Mouse (Mus musculus) forebrain, embryonic 15.5 days (tissue): ENCODE results near the gene Sh3bp5l. TPM values are rescaled to one million over a fixed set of nuclear protein-coding genes. Genes with fewer than 3 reads are reported as not detected.
A peak's percentile ranks its signal among the peaks of the same experiment; 100 is the strongest.

Source experiments
- ATAC-seq: fragments of 200-750 bp; cut with Nextera tagmentation; replicated peaks from 2 replicates; pipeline ENCODE4 v1.8.0; 2017; ENCODE audit warnings: mild to moderate bottlenecking, moderate TSS enrichment, moderate library complexity
- H3K27ac ChIP-seq: fragments of 300-500 bp; sonication (generic); replicated peaks from 2 replicates; pipeline ENCODE4 v1.5.1; 2015; ENCODE audit warnings: mild to moderate bottlenecking, inconsistent platforms
- H3K27me3 ChIP-seq: fragments of 300-500 bp; sonication (generic); 2 replicates; pipeline ENCODE4 v1.6.1; 2015; ENCODE audit warnings: inconsistent platforms
- H3K36me3 ChIP-seq: fragments of 300-500 bp; sonication (generic); 2 replicates; pipeline ENCODE4 v1.6.1; 2015; ENCODE audit warnings: mild to moderate bottlenecking, inconsistent platforms
- H3K4me1 ChIP-seq: fragments of 300-500 bp; sonication (generic); 2 replicates; pipeline ENCODE4 v1.6.1; 2015; ENCODE audit warnings: inconsistent platforms
- H3K4me2 ChIP-seq: fragments of 300-500 bp; sonication (generic); replicated peaks from 2 replicates; pipeline ENCODE4 v1.6.1; 2015; ENCODE audit warnings: mild to moderate bottlenecking, inconsistent platforms
- H3K4me3 ChIP-seq: fragments of 300-500 bp; sonication (generic); 2 replicates; pipeline ENCODE4 v1.5.1; 2015; ENCODE audit warnings: mild to moderate bottlenecking, inconsistent platforms
- H3K9ac ChIP-seq: fragments of 300-500 bp; sonication (generic); replicated peaks from 2 replicates; pipeline ENCODE4 v1.6.1; 2015; ENCODE audit warnings: mild to moderate bottlenecking, inconsistent platforms
- H3K9me3 ChIP-seq: fragments of 300-500 bp; sonication (generic); 2 replicates; pipeline ENCODE4 v1.6.1; 2016; ENCODE audit warnings: inconsistent platforms
- WGBS: fragments of 180-500 bp; shearing (Covaris S2); methylation state at CpG from one replicate; pipeline ENCODE4 v1.1.7; 2015; ENCODE audit warnings: mixed read lengths; 5-methylcytosine and 5-hydroxymethylcytosine counted together
- polyA plus RNA-seq: library from polyadenylated mRNA; unstranded; fragments of >200 nt; fragmentation: Nextera tagmentation; extraction: Ambion mirVana; gene quantifications from 2 replicates; pipeline ENCODE4 v1.2.1, GENCODE M21; 2015

The Sh3bp5l gene
- polyA plus RNA-seq, 1 experiment from 2014 or later: 54.9 TPM

DNA sequence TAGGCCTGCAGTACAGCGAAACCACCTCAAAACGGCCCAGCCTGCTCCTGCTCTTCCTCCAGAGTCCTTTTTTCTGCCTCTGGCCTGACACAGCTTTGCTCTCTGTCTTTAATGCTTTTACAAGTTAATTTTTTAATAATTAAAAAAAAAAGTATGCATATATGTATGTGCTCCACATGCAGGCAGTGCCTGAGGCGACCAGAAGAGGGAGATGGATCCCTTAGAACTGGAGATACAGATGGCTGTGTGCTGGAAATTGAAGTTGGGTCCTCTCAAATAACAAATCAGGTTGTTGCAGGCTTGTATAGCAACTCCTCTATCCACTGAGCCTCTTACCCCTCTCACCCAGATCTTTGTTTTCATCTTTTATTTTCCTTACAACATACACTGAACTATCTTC lies 3.7 kb upstream of the Sh3bp5l start:
- H3K36me3 ChIP-seq: peaks cover 9% of the 10 kb centered on the region
- no peak overlapping the region for H3K4me3 ChIP-seq
- peaks cover 36% of the 10 kb centered on the region for H3K4me1 ChIP-seq
- no peak overlapping the region for H3K9ac ChIP-seq
- no peaks in the 10 kb centered on the region for H3K9me3 ChIP-seq
- H3K4me2 ChIP-seq: no peak overlapping the region
- no peak for ATAC-seq
- no peaks in the 10 kb centered on the region for H3K27me3 ChIP-seq
- H3K27ac ChIP-seq: no peak overlapping the region
- WGBS: 98% methylated on average over 3 of the region's 3 CpGs

- WGBS: under 1% methylated on average over 21 of the region's 21 CpGs
- peak overlapping the region; percentile 60 for H3K4me3 ChIP-seq
- peak; percentile 46 for ATAC-seq
- peaks cover 14% of the 10 kb centered on the region for H3K36me3 ChIP-seq
- H3K4me1 ChIP-seq: peaks cover 40% of the 10 kb centered on the region
- H3K9ac ChIP-seq: peak overlapping the region; percentile 69
- peak overlapping the region; percentile 78 for H3K27ac ChIP-seq
- no peaks in the 10 kb centered on the region for H3K27me3 ChIP-seq
- H3K9me3 ChIP-seq: no peaks in the 10 kb centered on the region
- H3K4me2 ChIP-seq: peak overlapping the region; percentile 93
These were observed 633 bp upstream of the Sh3bp5l start for GRCm38 (mm10) chr11:58329906-58330275.

DNA sequence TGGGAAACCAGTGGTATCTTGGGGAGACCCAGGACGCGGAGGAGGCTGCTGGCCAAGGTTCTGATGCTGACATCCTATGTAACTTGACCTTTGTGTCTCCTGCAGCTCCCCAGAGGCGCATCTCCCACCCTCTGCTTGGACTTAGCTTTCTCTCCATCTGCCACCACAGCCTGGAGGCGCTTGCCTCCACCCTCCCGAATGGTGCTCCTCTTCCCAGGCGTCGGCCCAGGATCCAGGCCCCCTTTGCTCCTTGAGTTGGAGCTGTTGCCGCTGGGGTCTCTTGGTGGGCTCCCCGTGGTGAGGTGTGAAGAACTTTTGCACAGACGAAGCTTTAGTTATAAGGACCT lies 598 bp downstream of the Sh3bp5l start:
- 20% methylated on average over 10 of the region's 10 CpGs for WGBS
- peaks cover 40% of the 10 kb centered on the region for H3K4me1 ChIP-seq

GRCm38 (mm10) chr11:58331546-58331945 lies 1.0 kb downstream of the Sh3bp5l start:
- Histone ChIP-seq H3K4me2 (peak overlapping the region; percentile 93), H3K9ac (peak overlapping the region; percentile 69; the same call in 1 of the 2 replicates), H3K36me3 (peaks cover 22% of the 10 kb centered on the region), H3K27ac (no peak overlapping the region), H3K4me3 (peak overlapping the region; percentile 60), H3K27me3 (no peaks in the 10 kb centered on the region), H3K9me3 (no peaks in the 10 kb centered on the region), H3K4me1 (peaks cover 40% of the 10 kb centered on the region)
- 89% methylated on average over 6 of the region's 6 CpGs for WGBS
- ATAC-seq: no peak

More for the DNA sequence above, 598 bp downstream of the Sh3bp5l start:
- Histone ChIP-seq H3K4me2 (peak overlapping the region; percentile 93), H3K4me3 (peak overlapping the region; percentile 60), H3K9ac (peak overlapping the region; percentile 69), H3K9me3 (no peaks in the 10 kb centered on the region), H3K27me3 (no peaks in the 10 kb centered on the region), H3K36me3 (peaks cover 18% of the 10 kb centered on the region), H3K27ac (no peak overlapping the region)
- no peak for ATAC-seq

DNA sequence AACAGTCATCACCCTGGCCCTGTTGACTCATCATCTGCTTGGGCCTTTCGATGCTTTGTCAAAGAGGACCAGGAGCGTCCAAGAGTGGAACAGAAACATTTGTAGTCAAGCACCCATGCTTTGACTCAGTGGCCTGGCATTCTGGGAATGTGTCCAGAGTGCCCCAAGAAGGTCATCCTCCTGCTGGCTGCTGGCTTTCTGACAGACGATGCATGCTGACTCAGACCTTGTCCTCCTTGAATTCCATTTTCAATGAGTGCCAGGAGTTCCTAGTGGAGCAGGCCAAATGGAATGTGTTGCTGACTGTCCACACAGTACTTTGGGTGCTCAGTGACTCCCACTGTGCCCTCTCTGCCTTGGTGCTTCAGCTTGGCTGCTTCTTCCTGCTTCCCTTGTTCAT lies 4.2 kb downstream of the Sh3bp5l start:
- Histone ChIP-seq H3K27me3 (no peaks in the 10 kb centered on the region), H3K27ac (no peak overlapping the region), H3K4me3 (no peak overlapping the region), H3K9me3 (no peaks in the 10 kb centered on the region), H3K4me1 (peaks cover 30% of the 10 kb centered on the region), H3K4me2 (no peak overlapping the region), H3K9ac (no peak overlapping the region), H3K36me3 (peaks cover 38% of the 10 kb centered on the region)
- WGBS: 81% methylated on average over 3 of the region's 3 CpGs
- ATAC-seq: no peak

GRCm38 (mm10) chr11:58346745-58347144 lies 16.2 kb downstream of the Sh3bp5l start:
- Histone ChIP-seq H3K36me3 (peaks cover 42% of the 10 kb centered on the region), H3K9ac (no peak overlapping the region), H3K27me3 (no peaks in the 10 kb centered on the region), H3K27ac (no peak overlapping the region), H3K4me2 (no peak overlapping the region), H3K9me3 (no peaks in the 10 kb centered on the region), H3K4me1 (no peaks in the 10 kb centered on the region), H3K4me3 (no peak overlapping the region)
- 92% methylated on average over 4 of the region's 4 CpGs for WGBS
- ATAC-seq: no peak

- Histone ChIP-seq H3K9ac (no peak overlapping the region), H3K27me3 (no peaks in the 10 kb centered on the region), H3K9me3 (no peaks in the 10 kb centered on the region), H3K4me2 (no peak overlapping the region), H3K36me3 (peaks cover 18% of the 10 kb centered on the region), H3K27ac (no peak overlapping the region), H3K4me3 (no peak overlapping the region), H3K4me1 (no peaks in the 10 kb centered on the region)
- 80% methylated on average over 4 of the region's 4 CpGs for WGBS
- no peak for ATAC-seq
These were observed 20.1 kb downstream of the Sh3bp5l start for GRCm38 (mm10) chr11:58350628-58351027.

DNA sequence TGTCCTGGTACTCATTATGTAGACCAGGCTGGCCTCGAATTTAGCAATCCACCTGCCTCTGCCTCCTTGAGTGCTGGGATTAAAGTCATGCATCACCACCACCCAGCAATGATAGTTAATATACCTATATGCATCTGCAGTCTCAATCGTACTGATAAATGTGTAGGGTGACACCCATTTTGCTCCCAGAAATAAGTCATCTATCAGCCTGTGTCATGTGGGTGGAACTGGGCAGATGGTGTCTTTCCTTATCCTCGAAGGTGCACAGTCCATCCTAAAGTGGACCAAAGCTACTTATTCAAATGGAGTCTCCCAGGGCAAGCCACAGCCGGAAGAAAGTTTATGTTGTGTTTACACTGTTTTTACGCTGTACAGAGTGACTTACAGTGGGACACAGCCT lies 20.7 kb downstream of the Sh3bp5l start:
- Histone ChIP-seq H3K4me2 (no peak overlapping the region), H3K9ac (no peak overlapping the region), H3K4me1 (no peaks in the 10 kb centered on the region), H3K9me3 (no peaks in the 10 kb centered on the region), H3K27me3 (no peaks in the 10 kb centered on the region), H3K4me3 (no peak overlapping the region), H3K36me3 (peaks cover 12% of the 10 kb centered on the region), H3K27ac (no peak overlapping the region)
- 94% methylated on average over 5 of the region's 5 CpGs for WGBS
- ATAC-seq: no peak

DNA sequence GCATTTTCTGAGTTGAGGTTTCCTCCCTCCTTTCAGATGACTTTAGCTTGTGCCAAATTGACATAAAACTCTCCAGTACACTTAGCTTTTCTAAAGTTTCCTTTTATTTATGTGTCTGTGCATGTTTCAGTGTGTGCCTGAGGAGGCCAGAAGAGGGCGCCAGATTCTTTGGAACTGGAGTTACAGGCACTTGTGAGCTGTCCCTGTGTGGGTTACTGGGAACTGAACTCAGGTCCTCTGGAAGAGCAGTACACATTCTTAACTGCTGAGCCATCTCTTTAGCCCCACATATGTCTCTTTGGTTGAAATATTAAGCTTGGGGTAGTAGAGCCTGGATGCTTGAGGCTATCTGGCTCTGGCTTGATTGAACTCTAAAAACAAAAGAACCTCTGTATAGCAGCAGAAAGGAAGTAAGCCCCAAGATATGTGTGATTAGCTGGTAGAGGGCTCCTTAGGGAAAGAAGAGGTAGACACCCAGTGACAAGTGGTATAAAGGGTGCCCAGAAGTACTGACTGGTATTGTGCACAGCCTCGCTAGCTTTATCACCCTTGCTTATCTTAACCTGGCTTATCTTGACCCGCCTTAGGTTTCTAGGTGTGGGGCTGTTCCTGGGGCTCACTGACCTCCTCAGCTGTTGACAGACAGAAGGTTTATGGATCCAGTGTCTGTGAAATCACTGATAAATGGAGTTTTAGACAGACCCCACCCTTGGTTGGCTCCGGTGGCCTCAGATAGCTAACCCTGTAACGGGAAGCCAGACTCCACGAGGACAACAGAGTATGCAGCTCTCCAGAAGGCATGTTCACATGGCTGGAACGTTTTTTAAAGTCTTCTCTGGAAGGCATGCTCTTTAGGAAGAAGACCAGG lies 22.4 kb downstream of the Sh3bp5l start:
- Histone ChIP-seq H3K9me3 (no peaks in the 10 kb centered on the region), H3K9ac (no peak overlapping the region), H3K27ac (no peak overlapping the region), H3K4me2 (no peak overlapping the region), H3K4me3 (no peak overlapping the region), H3K4me1 (no peaks in the 10 kb centered on the region), H3K27me3 (no peaks in the 10 kb centered on the region), H3K36me3 (no peaks in the 10 kb centered on the region)
- ATAC-seq: no peak
- 74% methylated on average over 7 of the region's 7 CpGs for WGBS

DNA sequence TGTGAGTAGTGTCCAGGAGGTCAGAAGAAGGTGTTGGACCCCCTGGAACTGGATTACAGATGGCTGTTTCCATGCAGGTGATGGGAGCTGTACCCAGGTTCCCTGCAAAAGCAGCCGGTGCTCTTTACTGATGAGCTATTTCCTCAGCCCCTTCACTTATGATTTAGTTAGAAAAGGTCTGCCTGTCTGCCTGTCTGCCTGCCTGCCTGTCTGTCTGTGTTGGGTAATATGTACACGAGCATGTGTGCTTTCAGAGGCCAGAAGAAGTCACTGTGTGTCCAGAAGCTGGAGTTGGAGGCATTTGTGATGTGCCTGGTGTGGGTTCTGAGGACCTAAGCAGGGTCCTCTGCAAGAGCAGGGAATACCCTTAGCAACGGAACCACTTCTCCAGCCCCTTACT lies 23.2 kb downstream of the Sh3bp5l start:
- no peaks in the 10 kb centered on the region for H3K9me3 ChIP-seq
- 79% methylated on average over 3 of the region's 3 CpGs for WGBS
- no peak overlapping the region for H3K4me3 ChIP-seq
- H3K9ac ChIP-seq: no peak overlapping the region
- no peak overlapping the region for H3K4me2 ChIP-seq
- no peaks in the 10 kb centered on the region for H3K4me1 ChIP-seq
- no peak for ATAC-seq
- H3K27ac ChIP-seq: no peak overlapping the region
- H3K27me3 ChIP-seq: no peaks in the 10 kb centered on the region
- no peaks in the 10 kb centered on the region for H3K36me3 ChIP-seq

GRCm38 (mm10) chr11:58354476-58354875 lies 24.0 kb downstream of the Sh3bp5l start:
- no peaks in the 10 kb centered on the region for H3K36me3 ChIP-seq
- H3K4me3 ChIP-seq: no peak overlapping the region
- H3K9ac ChIP-seq: no peak overlapping the region
- no peaks in the 10 kb centered on the region for H3K9me3 ChIP-seq
- no peaks in the 10 kb centered on the region for H3K27me3 ChIP-seq
- no peak for ATAC-seq
- WGBS: 85% methylated on average over 10 of the region's 10 CpGs
- H3K4me2 ChIP-seq: no peak overlapping the region
- H3K27ac ChIP-seq: no peak overlapping the region
- H3K4me1 ChIP-seq: no peaks in the 10 kb centered on the region

- H3K4me3 ChIP-seq: no peak overlapping the region
- no peak overlapping the region for H3K4me2 ChIP-seq
- H3K4me1 ChIP-seq: no peaks in the 10 kb centered on the region
- H3K27ac ChIP-seq: no peak overlapping the region
- H3K9me3 ChIP-seq: no peaks in the 10 kb centered on the region
- H3K27me3 ChIP-seq: no peaks in the 10 kb centered on the region
- no peaks in the 10 kb centered on the region for H3K36me3 ChIP-seq
- H3K9ac ChIP-seq: no peak overlapping the region
- 87% methylated on average over 3 of the region's 3 CpGs for WGBS
- no peak for ATAC-seq
These were observed 24.4 kb downstream of the Sh3bp5l start for GRCm38 (mm10) chr11:58354927-58355326.

GRCm38 (mm10) chr11:58357042-58357441 lies 26.5 kb downstream of the Sh3bp5l start:
- H3K27me3 ChIP-seq: no peaks in the 10 kb centered on the region
- no peaks in the 10 kb centered on the region for H3K4me1 ChIP-seq
- WGBS: 84% methylated on average over 3 of the region's 3 CpGs
- H3K36me3 ChIP-seq: no peaks in the 10 kb centered on the region
- H3K9ac ChIP-seq: no peak overlapping the region
- H3K9me3 ChIP-seq: no peaks in the 10 kb centered on the region
- no peak overlapping the region for H3K4me2 ChIP-seq
- no peak for ATAC-seq
- no peak overlapping the region for H3K4me3 ChIP-seq
- H3K27ac ChIP-seq: no peak overlapping the region
